Mouse (Mus musculus) fibroblast of lung, adult 2 months (primary cell): ENCODE measurements around the gene Mb.

Source experiments
- DNase-seq: peaks from one replicate; pipeline ENCODE4 v3.0.0-alpha.2; 2011; ENCODE audit warnings: low read depth

Gene Mb

GRCm38 (mm10) chr15:77027117-77027516 lies 23.4 kb downstream of the Mb start:
- DNase-seq, result no peak

- DNase-seq, result no peak
Observed at GRCm38 (mm10) chr15:77025884-77026583, 24.4 kb downstream of the Mb start.

DNA sequence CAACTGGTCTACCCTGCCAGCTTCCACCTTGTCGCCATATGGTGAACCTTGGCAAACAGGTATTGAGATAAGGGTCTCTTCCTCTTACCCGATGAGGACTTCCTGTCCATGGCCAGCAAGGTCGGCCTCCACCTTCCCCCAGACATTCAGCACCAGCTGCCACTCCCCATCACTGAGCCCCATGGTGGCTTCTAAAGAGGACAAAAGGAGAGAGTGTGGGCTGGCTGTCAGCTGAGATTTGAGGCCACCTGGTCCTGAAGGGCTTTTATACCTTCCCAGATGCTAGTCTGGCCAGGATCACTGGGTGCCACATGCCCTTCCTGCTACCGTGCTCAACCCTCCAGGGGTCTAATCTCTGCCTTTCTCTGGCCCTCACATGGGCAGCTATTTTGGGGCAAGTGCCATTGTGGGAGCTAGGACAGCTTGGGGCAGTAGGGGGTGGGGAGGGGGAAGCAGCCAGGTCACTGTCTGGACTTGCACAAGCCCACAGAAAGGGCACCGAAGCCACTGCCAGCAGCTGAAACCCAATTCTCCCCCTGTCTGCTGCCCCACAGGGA lies 28.0 kb downstream of the Mb start:
- DNase-seq, result no peak

DNA sequence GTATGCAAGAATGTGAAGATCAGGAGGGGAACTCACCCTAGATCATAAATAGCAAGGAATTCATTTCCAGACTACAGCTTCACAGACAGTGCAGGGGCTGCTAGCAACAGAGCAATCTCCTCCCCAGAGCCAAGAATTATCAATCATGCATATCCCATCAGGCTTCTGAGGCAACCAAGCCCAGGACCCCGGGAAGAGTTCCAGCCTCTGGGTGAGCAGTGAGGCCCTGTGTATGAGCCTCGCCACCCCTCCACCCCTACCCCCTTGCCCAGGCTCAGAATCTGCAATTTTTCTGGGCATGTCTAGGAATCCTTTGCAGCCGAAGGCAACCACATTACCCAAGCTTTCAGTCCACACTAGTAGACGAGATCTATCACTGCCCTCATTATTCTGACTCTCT lies 28.6 kb downstream of the Mb start:
- no peak for DNase-seq

DNA sequence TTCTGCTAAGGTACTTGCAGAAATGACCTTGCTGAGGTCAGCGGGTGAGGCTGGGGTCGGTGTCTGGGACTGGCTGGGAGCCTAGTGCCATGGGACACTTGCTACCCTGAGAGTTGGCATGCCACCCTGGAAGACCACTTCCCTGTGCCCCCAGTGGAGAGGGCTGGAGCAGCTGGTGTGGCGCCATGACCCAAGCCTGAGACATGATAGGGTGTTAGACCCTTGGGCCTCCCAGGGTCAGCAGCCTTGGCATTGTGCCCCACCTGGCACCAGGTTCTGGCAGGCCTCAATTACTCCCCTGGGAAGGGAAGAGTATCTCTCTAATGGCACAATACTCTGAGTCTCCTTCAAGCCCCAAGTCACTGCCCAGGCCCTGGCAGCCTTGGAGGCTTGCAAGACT lies 29.4 kb downstream of the Mb start:
- no peak for DNase-seq

GRCm38 (mm10) chr15:77020136-77020535 lies 30.3 kb downstream of the Mb start:
- no peak for DNase-seq

DNA sequence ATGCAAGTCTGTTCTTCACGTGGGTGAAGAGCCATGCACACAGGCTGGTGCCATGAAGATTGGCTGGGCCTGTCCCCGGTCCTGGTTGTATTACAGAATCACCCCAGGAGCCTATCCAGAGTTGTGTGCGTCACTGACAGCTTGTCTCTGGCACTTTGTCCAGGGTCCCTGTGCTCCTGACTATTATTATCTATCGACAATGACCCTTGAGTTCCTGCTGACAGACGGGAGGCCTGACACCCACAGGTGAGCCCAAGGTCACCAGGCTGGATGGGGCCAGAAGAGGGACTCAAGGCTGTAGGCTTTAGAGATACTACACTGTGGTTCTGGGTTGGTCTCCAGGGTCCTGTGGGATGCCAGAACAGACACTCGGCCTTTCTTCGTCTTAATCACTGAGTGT lies 30.9 kb downstream of the Mb start:
- DNase-seq, result no peak

GRCm38 (mm10) chr15:77018740-77019340 lies 31.6 kb downstream of the Mb start:
- DNase-seq, result no peak

DNA sequence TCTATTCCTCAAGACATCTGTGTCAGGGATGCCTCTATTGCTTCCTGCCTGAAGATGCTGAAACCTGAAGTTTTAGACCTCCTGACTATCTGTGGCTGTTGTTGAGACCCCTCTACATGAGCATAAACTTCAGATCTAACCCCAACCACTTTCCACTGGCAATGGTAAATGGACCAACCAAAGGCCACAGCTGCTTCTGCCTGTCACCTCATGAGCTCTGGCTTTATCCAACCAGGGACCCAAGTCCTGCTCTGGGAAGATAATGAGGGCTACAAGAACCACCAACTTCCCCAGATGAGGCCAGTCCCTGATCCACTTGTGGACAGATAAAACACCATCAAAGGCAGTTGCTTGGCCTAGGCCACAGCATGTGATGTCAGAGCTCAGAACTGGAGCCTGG lies 32.6 kb downstream of the Mb start:
- no peak for DNase-seq

- DNase-seq, result no peak
Observed at GRCm38 (mm10) chr15:77016509-77016908, 34.0 kb downstream of the Mb start.

GRCm38 (mm10) chr15:77014985-77015384 lies 35.5 kb downstream of the Mb start:
- no peak for DNase-seq

DNA sequence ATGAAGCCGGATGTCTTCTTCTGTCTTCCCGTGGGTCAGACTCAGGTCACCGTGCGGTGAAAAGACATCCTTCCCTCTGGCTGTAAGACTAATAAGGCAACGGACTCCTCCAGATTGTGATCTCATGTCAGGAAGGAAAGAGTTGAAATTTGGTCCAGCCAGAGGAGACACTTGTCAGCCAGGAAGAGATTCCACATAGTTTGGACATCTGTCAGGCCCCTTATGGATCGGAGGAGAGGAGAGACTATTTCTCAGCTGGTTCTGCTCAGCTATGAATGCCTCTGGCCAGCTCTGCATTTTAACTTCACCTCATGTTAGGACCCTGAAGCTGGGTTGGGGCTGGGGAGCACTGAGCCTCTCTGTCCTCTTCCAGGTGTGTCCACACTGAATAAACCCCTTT lies 36.0 kb downstream of the Mb start:
- no peak for DNase-seq

GRCm38 (mm10) chr15:77013753-77014241 lies 36.7 kb downstream of the Mb start:
- DNase-seq, result no peak

DNA sequence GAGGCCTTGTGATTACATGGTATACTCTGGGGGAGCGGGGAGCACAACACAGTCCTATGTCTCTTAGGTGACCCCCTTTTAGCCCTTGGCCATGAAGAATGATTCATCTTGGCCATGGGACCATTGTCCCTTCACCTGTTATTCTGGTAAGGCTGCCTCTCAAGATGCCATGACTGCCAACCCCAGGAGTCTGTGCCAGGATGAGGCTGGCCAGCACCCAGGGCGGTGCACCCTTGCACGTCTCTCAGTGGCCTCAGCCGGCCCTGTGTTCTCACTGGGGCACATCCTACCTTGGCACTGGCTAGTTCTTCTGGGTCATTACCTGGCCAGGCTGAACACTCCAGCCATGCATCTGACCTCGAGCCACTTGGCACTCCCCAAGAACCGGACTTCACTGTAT lies 41.6 kb downstream of the Mb start:
- DNase-seq, result no peak

- DNase-seq, result no peak
Observed at GRCm38 (mm10) chr15:77003868-77004215, 46.6 kb downstream of the Mb start.

GRCm38 (mm10) chr15:77003173-77003867 lies 47.1 kb downstream of the Mb start:
- DNase-seq, result no peak

DNA sequence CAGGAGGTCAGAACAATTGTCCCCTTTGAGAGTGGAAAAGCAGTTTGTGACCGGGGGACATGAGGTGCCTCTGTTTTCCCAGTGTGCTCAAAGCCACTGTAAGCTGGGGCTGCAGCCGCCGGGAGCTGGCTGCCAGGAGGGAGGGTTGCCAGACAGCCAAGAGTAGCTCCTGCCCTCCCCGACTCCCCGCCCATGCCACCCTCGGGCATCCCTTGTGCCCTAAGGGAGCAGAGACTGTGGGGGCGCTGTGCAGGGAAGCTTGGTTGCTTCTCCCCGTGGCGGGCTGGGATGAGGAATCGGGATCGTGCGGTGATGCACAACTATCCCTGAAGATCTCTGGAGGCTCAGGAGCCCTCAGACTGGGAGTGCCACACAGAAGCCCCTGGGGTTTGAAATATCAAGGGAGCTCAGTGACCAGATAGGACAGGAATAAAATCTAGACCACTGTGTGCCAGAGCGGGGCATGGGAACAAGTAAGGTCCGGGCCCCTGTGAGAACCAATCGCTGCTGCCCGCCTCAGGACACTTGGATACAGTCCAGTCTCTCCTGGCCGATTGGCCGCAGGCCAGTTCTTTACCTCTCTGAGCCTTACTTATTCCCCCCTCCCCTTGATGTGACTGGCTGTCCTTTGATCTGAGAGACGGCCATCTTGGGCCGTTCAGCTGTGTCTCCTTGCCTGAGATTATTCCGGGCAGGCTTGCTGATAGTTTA lies 51.4 kb downstream of the Mb start:
- no peak for DNase-seq

DNA sequence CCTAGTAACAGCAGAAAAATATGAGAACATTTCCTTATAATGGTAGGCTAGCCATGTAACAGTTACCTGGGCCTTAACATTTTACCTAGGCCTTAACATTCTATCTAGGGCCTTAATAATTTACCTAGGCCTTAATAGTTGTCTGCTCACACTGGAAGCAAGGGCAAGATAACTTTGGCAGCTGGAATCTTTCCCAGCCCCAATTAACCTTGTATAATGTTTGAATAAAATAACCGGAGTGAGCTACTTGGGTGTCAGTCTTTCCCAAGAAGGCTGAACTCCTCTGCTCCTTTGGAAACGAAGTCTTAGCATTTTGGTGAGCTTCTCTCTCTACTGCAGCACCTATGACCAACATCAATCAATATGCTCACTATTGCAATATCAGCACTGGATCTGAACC lies 52.4 kb downstream of the Mb start:
- no peak for DNase-seq

- no peak for DNase-seq
Observed at GRCm38 (mm10) chr15:76994413-76994812, 56.1 kb downstream of the Mb start.

DNA sequence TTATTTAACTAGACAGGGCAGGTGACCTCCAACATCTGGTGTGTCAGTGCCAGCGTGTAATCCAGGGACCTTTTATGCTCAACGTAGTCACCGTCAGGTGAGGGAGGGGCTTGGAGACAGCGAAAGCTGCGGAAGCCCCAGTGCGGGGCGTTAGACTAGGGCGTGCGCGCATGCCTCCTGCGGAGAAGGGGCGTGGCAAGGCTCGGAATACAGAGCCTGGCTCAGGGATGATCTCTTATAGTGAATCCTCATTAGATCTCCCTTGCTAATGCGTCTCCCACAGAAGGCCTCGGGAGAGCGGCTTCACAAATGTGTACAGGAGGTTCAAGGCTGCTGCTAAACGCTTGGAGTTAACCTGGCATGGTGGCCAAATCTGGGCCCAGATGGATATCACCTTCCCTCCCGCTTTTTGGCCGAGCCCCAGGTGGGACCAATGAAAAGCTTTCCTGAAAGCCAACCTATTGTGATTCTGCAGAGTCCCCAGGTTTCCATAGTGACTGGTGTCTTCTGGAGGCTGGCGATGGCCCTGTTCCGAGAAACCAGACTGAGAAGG lies 62.9 kb downstream of the Mb start:
- DNase-seq, result no peak

DNA sequence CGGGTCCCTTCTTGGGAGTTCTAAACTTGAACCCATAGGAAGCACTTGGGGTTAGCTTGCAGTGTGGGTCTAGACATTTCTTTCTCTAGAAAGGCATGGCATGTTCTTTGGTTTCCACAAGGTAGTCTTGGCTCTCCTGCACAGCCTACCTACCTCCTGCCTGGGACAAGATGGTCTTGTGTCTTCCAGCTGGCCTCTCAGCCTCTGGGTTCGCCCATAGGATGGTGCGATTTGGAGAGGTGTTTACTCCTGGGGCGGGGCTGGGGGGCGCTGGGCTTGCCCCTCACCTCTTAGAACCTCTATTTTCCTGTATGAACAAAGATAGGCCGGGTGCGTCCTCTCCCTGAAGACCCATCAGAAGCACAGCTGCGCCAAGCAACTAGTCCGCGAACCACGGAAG lies 63.3 kb downstream of the Mb start:
- DNase-seq, result no peak

DNA sequence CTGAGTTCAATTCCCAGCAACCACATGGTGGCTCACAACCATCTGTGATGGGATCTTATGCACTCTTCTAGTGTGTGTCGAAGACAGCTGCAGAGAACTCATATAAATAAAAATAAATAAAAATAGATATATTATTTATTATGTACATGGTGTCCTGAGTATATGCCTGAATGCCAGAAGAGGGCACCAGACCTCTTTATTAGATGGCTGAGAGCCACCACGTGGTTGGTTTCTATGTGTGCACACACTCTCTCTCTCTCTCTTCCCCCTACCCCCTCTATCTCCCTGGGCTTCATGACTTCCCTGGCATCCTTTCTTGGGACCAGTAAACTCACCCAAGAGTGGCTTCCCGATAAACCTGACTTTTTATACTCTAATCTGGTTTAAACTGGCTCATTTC lies 67.7 kb downstream of the Mb start:
- no peak for DNase-seq
